Mouse (Mus musculus): ENCODE results near the gene Rgsl1. TPM values are rescaled to one million over a fixed set of nuclear protein-coding genes. Genes with fewer than 3 reads are reported as not detected.

Rgsl1 gene
- polyA plus RNA-seq, 1 experiment from 2014 or later = not detected

DNA sequence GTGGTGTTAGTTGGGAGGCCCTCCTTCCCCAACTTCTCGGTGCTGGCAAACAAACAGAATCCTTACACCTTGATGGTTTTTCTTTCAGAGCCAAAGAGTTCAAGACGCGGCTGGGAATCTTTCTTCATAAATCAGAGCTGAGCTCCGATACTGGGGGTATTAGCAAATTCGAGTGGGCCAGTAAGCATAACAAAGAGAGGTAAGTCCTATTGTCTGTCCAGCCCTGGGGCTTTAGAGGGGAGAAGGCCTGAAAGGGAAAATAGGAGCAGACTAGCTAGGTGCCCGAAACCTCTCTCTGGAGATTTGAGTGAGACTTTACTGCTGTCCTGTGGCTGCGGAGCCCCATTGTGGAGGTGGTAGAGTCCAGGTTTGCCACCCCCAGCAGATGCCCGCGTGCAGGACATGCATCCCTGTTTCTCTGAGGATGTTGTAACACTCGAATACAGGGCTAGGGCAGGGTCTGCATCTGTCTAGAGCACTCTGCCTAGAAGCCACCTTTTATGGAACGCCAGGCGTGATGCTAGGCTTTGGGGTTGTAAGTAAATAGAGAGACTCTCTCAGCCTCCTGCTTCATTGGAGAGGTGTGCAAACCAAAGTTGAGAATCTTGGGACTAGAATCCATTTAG lies 103.1 kb downstream of the Rgsl1 start:
- Histone ChIP-seq H3K4me1 (replicated peaks) (peaks cover 32% of the 10 kb centered on the region), H3K4me2 (peak overlapping the region; percentile 82), H3K36me3 (0 out of 2 replicates have a peak, but pooled peaks cover 3% of the 10 kb centered on the region), H3K9ac (replicated peaks) (peak overlapping the region; percentile 62), H3K4me3 (replicated peaks) (peak overlapping the region; percentile 42), H3K27ac (no peak overlapping the region), H3K9me3 (no peaks in the 10 kb centered on the region), H3K27me3 (peaks cover 48% of the 10 kb centered on the region)
- WGBS = 36% methylated on average over 12 of the region's 12 CpGs
- ATAC-seq (ENCODE audit: insufficient number of reproducible peaks, insufficient read depth, low FRiP score, low TSS enrichment, low read depth) = no peak

DNA sequence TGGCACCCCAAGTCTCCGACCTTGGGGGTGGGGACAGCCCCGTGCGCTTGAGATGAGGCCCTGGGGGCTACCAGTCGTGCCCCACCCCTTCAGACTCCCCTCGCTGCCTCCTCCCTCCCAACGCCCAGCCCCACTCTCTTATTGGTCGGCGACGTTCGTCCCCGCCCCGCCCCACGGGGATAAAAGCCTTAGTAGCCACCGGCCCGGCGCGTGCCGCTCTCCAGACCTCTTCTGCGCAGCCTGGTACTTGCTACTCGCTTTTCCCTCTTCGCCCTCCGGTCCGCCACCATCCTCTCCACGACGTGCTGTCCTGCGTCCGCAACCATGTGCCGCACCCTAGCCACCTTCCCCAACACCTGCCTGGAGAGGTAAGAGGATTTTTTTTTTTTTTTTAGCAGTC lies 103.8 kb downstream of the Rgsl1 start, which contains the start of gene Rgs16:
Gene Rgs16 (plus strand): TSS at position 205 of the 400 bp plus-strand sequence.
- H3K9me3 ChIP-seq = no peaks in the 10 kb centered on the region
- H3K36me3 ChIP-seq = 0 out of 2 replicates have a peak, but pooled peaks cover 3% of the 10 kb centered on the region
- WGBS = 0% methylated on average over 28 of the region's 28 CpGs
- H3K4me1 ChIP-seq (replicated peaks) = peaks cover 32% of the 10 kb centered on the region
- peak; percentile 53; the same call in 1 of the 2 replicates for ATAC-seq (ENCODE audit: insufficient number of reproducible peaks, insufficient read depth, low FRiP score, low TSS enrichment, low read depth)
- H3K4me3 ChIP-seq (replicated peaks) = peak within 1 kb of the TSS; percentile 42
- peak within 1 kb of the TSS; percentile 82 for H3K4me2 ChIP-seq
- peaks cover 48% of the 10 kb centered on the region for H3K27me3 ChIP-seq
- H3K9ac ChIP-seq (replicated peaks) = peak within 1 kb of the TSS; percentile 62
- H3K27ac ChIP-seq = no peak within 1 kb of the TSS

DNA sequence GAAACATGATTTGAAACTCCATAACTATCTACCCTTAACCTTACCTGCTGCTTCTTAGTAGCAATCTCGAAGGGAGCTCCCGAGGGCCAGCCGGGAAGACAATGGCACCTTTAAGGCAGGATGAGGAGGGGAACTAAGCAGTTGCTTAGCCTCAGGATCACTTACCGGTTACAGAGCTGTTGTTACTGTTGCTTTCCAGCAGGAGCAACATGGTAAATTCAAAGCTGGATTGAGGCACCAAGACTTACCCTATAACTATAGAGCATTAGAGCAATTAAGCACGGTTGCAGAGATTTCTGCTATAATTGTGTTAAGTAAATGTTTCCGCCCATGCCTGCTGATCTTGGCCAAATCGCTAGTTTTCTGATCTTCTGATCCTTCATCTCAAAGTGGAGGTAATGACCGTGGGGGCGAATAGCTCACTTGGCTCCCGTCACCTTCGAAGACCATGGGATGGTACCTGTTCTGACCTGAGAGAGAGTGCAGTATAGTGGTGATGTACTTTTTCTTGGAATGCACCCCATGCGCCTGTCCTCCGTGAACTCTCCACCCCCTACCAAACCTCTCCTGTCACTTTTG lies 104.4 kb downstream of the Rgsl1 start:
- ATAC-seq (ENCODE audit: insufficient number of reproducible peaks, insufficient read depth, low FRiP score, low TSS enrichment, low read depth) = no peak

DNA sequence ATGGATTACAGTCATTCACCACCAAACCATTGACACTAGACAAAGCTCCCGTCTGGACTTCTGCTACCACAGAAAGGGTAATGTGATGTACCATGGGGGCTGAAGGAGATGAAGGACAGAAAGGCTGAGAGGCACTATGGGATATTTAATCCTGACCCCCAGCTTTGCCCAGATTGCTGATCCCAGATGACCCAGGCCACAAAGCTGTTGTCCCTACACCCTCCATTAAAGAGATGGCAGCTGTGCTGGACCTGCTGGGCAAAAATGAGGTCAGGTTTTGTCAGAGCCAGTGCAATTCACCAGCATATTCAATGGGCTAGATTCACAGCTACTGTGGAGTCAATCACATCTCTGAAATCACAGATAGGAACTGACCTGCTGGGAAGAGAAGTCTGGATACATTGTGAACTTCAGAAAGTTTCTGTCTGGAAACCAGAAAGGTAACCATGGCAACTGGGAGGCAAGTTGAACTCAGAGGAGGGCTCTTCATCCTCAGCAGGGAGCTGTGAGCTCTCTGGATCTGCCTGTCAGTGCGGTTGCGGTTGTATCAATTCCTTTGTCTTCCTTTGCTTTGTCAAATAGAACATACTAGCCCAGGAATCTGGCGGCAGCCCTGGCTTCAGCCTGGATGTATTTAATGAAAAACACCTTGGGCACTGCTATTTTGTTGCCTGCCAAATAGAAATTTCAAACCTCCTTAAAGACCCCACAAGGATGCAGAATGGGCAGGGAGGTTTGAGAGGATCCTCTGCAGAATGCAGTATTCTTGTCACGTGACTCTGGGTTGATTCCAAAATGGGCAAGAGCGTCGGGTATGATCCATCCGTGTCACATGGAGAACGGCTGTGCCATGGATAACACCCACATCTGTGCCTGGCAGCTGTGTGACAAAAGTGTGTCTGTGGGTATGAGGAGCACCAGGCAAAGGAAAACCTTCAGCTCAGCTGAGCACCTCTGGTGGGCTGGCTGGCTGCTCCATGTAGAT lies 106.5 kb downstream of the Rgsl1 start:
- ATAC-seq (ENCODE audit: insufficient number of reproducible peaks, insufficient read depth, low FRiP score, low TSS enrichment, low read depth) = no peak
- Histone ChIP-seq H3K9me3 (no peaks in the 10 kb centered on the region), H3K36me3 (no peaks in the 10 kb centered on the region), H3K4me3 (replicated peaks) (no peak overlapping the region), H3K9ac (replicated peaks) (no peak overlapping the region), H3K27me3 (peaks cover 48% of the 10 kb centered on the region), H3K4me2 (no peak overlapping the region), H3K4me1 (replicated peaks) (peaks cover 50% of the 10 kb centered on the region), H3K27ac (no peak overlapping the region)
- 55% methylated on average over 9 of the region's 9 CpGs for WGBS

More for the DNA sequence above, 104.4 kb downstream of the Rgsl1 start:
- Histone ChIP-seq H3K36me3 (0 out of 2 replicates have a peak, but pooled peaks cover 3% of the 10 kb centered on the region), H3K4me3 (replicated peaks) (peak overlapping the region; percentile 42), H3K9me3 (no peaks in the 10 kb centered on the region), H3K27me3 (peaks cover 48% of the 10 kb centered on the region), H3K4me1 (replicated peaks) (peaks cover 32% of the 10 kb centered on the region), H3K4me2 (peak overlapping the region; percentile 82), H3K9ac (replicated peaks) (peak overlapping the region; percentile 62), H3K27ac (no peak overlapping the region)
- 17% methylated on average over 13 of the region's 13 CpGs for WGBS

DNA sequence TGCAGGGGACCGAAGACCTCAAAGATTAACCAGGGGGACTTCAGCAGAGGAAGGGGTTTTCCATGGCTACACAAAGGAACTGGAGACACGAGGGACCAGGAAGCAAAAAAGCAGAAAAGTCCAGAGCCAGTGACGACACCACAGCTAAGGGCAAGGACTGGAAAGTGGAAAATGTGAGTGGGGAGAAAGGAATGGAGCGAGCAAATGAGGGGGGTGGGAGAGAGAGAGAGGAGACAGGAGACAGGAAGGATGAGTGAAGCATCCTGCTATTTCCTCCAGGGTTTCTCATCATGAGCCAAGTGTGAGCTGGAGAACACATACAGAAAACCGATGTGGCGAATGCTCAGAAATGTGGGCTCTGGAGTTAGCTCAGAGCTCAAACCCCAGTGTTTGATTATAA lies 107.8 kb downstream of the Rgsl1 start:
- no peaks in the 10 kb centered on the region for H3K9me3 ChIP-seq
- H3K9ac ChIP-seq (replicated peaks) = no peak overlapping the region
- H3K36me3 ChIP-seq = no peaks in the 10 kb centered on the region
- 78% methylated on average over 6 of the region's 6 CpGs for WGBS
- ATAC-seq (ENCODE audit: insufficient number of reproducible peaks, insufficient read depth, low FRiP score, low TSS enrichment, low read depth) = no peak
- peaks cover 45% of the 10 kb centered on the region for H3K4me1 ChIP-seq (replicated peaks)
- H3K4me3 ChIP-seq (replicated peaks) = no peak overlapping the region
- no peak overlapping the region for H3K4me2 ChIP-seq
- peaks cover 38% of the 10 kb centered on the region for H3K27me3 ChIP-seq
- no peak overlapping the region for H3K27ac ChIP-seq

DNA sequence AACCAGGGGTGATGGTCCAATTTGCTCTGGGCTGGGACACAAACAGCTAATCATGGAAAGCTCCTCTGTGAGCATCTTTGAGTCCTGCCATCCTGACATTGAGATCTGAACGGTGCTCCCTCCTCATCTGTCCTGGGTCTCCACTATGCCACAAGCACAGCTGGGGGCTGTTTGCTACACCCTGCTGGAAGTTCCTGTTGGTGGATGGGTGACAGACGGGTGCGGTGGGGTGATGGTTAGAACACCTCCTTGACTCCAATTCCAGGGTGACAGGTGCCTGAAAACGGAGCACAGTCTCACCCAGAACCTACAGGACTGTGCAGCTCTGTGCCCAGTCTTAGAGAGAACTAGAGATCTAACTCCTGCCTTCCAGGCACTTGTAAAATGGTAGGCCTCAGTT lies 109.1 kb downstream of the Rgsl1 start:
- peaks cover 41% of the 10 kb centered on the region for H3K4me1 ChIP-seq (replicated peaks)
- WGBS = 74% methylated on average over 4 of the region's 4 CpGs
- no peak for ATAC-seq (ENCODE audit: insufficient number of reproducible peaks, insufficient read depth, low FRiP score, low TSS enrichment, low read depth)
- no peaks in the 10 kb centered on the region for H3K9me3 ChIP-seq
- H3K27me3 ChIP-seq = peaks cover 25% of the 10 kb centered on the region
- H3K9ac ChIP-seq (replicated peaks) = no peak overlapping the region
- H3K4me2 ChIP-seq = no peak overlapping the region
- no peak overlapping the region for H3K4me3 ChIP-seq (replicated peaks)
- no peak overlapping the region for H3K27ac ChIP-seq
- H3K36me3 ChIP-seq = no peaks in the 10 kb centered on the region

DNA sequence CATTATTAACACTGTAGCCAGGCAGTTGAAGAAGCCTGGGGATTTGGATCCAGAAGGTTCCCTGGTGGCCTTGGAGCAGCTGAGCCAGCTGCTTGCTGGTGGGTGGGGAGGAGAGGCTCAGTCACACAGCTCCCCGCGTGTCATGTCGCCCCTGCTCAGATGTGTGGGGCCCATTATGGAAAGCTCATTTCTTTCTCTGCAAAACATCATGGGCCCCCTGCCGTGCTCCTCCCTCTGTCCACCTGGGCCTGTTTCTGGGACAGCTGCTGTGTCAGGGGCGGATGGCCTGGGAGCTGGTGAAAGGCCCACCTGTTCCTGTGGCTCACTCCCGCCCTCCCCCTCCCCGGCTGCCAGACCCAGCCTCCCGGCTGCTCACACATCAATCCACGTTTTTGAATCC lies 110.8 kb downstream of the Rgsl1 start:
- Histone ChIP-seq H3K9me3 (no peaks in the 10 kb centered on the region), H3K4me2 (no peak overlapping the region), H3K4me1 (replicated peaks) (peaks cover 41% of the 10 kb centered on the region), H3K27me3 (peaks cover 9% of the 10 kb centered on the region), H3K4me3 (replicated peaks) (no peak overlapping the region), H3K36me3 (no peaks in the 10 kb centered on the region), H3K27ac (no peak overlapping the region), H3K9ac (replicated peaks) (no peak overlapping the region)
- WGBS = 21% methylated on average over 9 of the region's 9 CpGs
- ATAC-seq (ENCODE audit: insufficient number of reproducible peaks, insufficient read depth, low FRiP score, low TSS enrichment, low read depth) = peak; percentile 45

DNA sequence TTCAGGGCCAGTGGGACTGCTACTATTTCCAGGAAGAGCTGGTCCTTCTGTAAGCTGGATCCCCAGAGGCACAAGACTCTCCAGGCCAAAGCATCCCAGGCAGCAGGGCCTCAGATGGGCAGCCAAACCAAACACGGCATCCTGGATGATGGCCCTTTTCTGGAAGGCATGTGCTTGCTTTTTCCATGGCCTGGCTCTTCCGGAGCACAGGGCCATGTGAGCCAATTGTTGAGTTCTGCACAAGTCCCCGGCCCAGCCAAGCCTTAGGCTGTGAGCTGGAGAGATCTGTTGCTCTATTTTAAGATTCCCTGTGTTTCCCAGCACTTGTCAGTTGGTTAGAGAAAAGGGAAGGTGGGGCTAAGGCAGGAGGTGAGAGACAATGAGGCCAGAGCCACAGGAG lies 113.3 kb downstream of the Rgsl1 start:
- H3K9me3 ChIP-seq = no peaks in the 10 kb centered on the region
- no peaks in the 10 kb centered on the region for H3K36me3 ChIP-seq
- H3K9ac ChIP-seq (replicated peaks) = no peak overlapping the region
- ATAC-seq (ENCODE audit: insufficient number of reproducible peaks, insufficient read depth, low FRiP score, low TSS enrichment, low read depth) = no peak
- no peak overlapping the region for H3K4me2 ChIP-seq
- H3K27me3 ChIP-seq = no peaks in the 10 kb centered on the region
- H3K4me1 ChIP-seq (replicated peaks) = peaks cover 21% of the 10 kb centered on the region
- H3K27ac ChIP-seq = no peak overlapping the region
- WGBS = 61% methylated on average over 3 of the region's 3 CpGs
- H3K4me3 ChIP-seq (replicated peaks) = no peak overlapping the region

DNA sequence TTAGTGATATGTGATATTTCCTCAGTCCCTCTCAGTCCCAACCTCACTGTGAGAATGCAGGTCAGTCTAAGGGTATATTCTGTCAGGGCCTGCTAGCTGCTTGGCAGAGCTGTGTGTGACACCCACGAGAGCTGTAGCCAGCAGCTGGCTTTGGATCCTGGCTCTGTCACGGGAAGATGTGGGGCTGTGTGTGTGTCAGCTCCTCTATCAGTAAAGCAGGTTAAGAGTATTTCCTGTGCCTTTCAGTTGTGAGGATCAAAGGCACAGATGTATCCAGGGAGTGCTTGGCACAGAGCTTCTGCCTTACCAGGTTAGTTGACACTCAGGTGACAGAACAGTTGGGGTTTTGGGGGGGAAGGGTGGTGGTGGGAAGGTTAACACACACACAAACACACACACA lies 114.1 kb downstream of the Rgsl1 start:
- Histone ChIP-seq H3K4me2 (no peak overlapping the region), H3K4me3 (replicated peaks) (no peak overlapping the region)
- ATAC-seq (ENCODE audit: insufficient number of reproducible peaks, insufficient read depth, low FRiP score, low TSS enrichment, low read depth) = no peak

More for the DNA sequence above, 114.1 kb downstream of the Rgsl1 start:
- H3K9me3 ChIP-seq = no peaks in the 10 kb centered on the region
- H3K36me3 ChIP-seq = no peaks in the 10 kb centered on the region
- no peak overlapping the region for H3K9ac ChIP-seq (replicated peaks)
- peaks cover 21% of the 10 kb centered on the region for H3K4me1 ChIP-seq (replicated peaks)
- no peak overlapping the region for H3K27ac ChIP-seq
- no peaks in the 10 kb centered on the region for H3K27me3 ChIP-seq
- 57% methylated on average over 2 of the region's 2 CpGs for WGBS

Data from limb, embryonic 12.5 days (tissue).